ENCODE assay signal across 7 mouse cellular contexts in the genomic region with DNA sequence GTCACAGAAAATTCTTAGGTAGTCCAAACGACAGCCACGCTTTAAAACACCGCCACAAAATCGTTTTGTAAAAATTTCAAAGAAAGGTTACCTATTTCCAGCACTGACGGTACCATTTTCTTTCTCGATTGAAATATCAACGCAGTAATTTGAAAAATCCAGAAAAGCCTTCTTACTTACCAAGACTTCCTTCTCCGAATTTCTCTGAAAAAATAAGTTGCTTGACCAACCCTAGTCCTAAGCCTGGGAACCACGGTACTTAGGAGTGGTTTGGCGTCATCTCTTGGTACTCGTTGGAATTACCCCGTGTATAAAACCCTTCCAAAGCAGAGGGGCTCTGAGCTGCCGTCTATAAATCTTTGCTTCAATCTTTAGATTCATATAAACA. TPM values are rescaled to one million over a fixed set of nuclear protein-coding genes. Genes with fewer than 3 reads are reported as not detected.
DNase-seq lines count a peak whose midpoint lies in the region; ATAC-seq lines count a peak whose summit lies in the region.

A gene (minus strand): TSS at position 255 of the 388 bp plus-strand sequence.

- no peaks in the 10 kb centered on the region for H3K4me1 ChIP-seq in hindbrain, embryonic 13.5 days (replicated peaks)

- intact Hi-C loops in left cerebral cortex, postnatal 25 days (cut with DNase I), result loop anchor here (10.0 kb wide), 1 partner anchor 75 kb away; no protein-coding TSS in a partner anchor

- H3K27me3 ChIP-seq in hindbrain, embryonic 13.5 days, result no peaks in the 10 kb centered on the region

- H3K9me3 ChIP-seq in hindbrain, embryonic 13.5 days, result no peaks in the 10 kb centered on the region

- H3K4me3 ChIP-seq in hindbrain, embryonic 13.5 days, result no peak within 1 kb of the TSS

- H3K9ac ChIP-seq in hindbrain, embryonic 13.5 days, result no peak within 1 kb of the TSS

- 84% methylated on average over 13 of the region's 13 CpGs for WGBS in hindbrain, embryonic 13.5 days

- no peaks in the 10 kb centered on the region for H3K36me3 ChIP-seq in hindbrain, embryonic 13.5 days

- DNase-seq in retina, embryonic 14.5 days (ENCODE audit: low spot score), result peak; percentile 92
- no peak for DNase-seq in retina, postnatal 1 day
- peak; percentile 66 for DNase-seq in adipocyte (ENCODE audit: low spot score)
- peak; percentile 27 to 54 for DNase-seq in left cerebral cortex, postnatal 25 days (ENCODE audit: low spot score in 2 of 2)
- peak; percentile 37 to 66 for DNase-seq in right cerebral cortex, adult 2 months (ENCODE audit: low spot score in 2 of 2)

- no peak within 1 kb of the TSS for H3K27ac ChIP-seq in hindbrain, embryonic 13.5 days

- no peak within 1 kb of the TSS for H3K4me2 ChIP-seq in hindbrain, embryonic 13.5 days

- peak; percentile 33 for ATAC-seq in granulocyte monocyte progenitor cell, adult 5-6 weeks (replicated peaks; ENCODE audit: poor library complexity, severe bottlenecking)
- no peak for ATAC-seq in hindbrain, embryonic 13.5 days (ENCODE audit: low FRiP score)

RNA-seq across cellular contexts. Expression of the gene that starts here (rescaled TPM):
- total RNA-seq in granulocyte monocyte progenitor cell, adult 5-6 weeks (2014; fragmentation: Nextera tagmentation), result 3.1 and 5.0 TPM in 2 replicates
- total RNA-seq in granulocyte monocyte progenitor cell, adult 5-6 weeks (2017), result 2.6 and 6.7 TPM in 2 replicates
- total RNA-seq in left cerebral cortex, postnatal 25 days (2021), result 1 to 10 TPM in 1 of 2 experiments, under 1 TPM in 1; 0.62 to 1.2 TPM
- polyA plus RNA-seq in hindbrain, embryonic 13.5 days (2015; fragmentation: Nextera tagmentation; extraction: Ambion mirVana), result 0.42 and 0.57 TPM in 2 replicates
